Comparison of ENCODE assay signal across 30 mouse cellular contexts in the genomic region with DNA sequence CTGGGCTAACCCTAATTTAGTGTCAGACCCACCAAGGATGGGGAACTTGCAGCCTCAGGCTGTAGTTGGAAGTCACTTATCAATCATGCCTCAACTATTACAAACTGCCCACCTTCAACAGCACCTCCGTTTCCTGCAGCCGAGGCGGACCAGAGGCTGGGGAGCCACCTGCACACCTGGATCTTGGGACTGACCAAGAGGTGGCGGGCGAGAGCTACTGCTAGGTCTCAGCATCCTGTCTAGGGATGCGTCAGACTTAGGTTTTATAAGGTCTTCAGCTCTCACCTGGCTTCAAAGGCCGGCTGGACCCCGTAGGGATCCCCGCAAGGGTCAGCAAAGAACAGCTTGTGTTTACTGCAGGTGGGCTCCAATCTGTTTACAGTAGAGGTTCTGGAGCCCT.
DNase-seq lines count a peak whose midpoint lies in the region; ATAC-seq and TF ChIP-seq lines count a peak whose summit lies in the region.
"Had no signal": no experiment of that assay in that cellular context is flagged by ENCODE, and none has a peak within 500 bp of the region (broad histone marks: within the 10 kb centered on the region; RNA-seq: fewer than 3 reads in every experiment).

No protein-coding gene starts in this region.

- ATAC-seq in lung, embryonic 14.5 days (ENCODE audit: insufficient read depth): no peak
- ATAC-seq: activated CD4-positive, CD25-positive, alpha-beta regulatory T cell, adult 4 months; forebrain, embryonic 16.5 days; midbrain, embryonic 13.5 days had no signal

- H3K27ac ChIP-seq in kidney, adult 2 months (ENCODE audit: insufficient read depth, low read depth, low read length): no peak overlapping the region
- H3K27ac ChIP-seq in lung, embryonic 14.5 days (ENCODE audit: low read depth): no peak overlapping the region
- no peak overlapping the region for H3K27ac ChIP-seq in ES-Bruce4 (ENCODE audit: insufficient read depth, low read length)
- H3K27ac ChIP-seq: embryonic facial prominence, embryonic 13.5 days; gastrocnemius, adult 2 months; hindbrain, embryonic 13.5 days; liver, embryonic 13.5 days; lung, embryonic 15.5 days; macrophage; midbrain, embryonic 13.5 days; neural tube, embryonic 15.5 days had no signal

- no peak for DNase-seq in kidney, adult 2 months
- DNase-seq in kidney, postnatal 36 days: no peak
- no peak for DNase-seq in lung, embryonic 14.5 days
- no peak for DNase-seq in lung, postnatal 10 days
- no peak for DNase-seq in brain, embryonic 14.5 days (ENCODE audit: low read depth)
- no peak for DNase-seq in right cerebral cortex, adult 2 months (ENCODE audit: low spot score in 2 of 2)
- DNase-seq: adrenal gland, adult 2 months; B cell, adult 2 months; cerebellum, adult 9-11 months; gastrocnemius, adult 2 months; gastrocnemius, postnatal 36 days; heart, adult 18-20 months; heart, postnatal 36 days; kidney, adult 18-20 months; liver, embryonic 13.5 days; retina, postnatal 1 day; right cerebral cortex, postnatal 4 days; thymus, adult 2 months; thymus, postnatal 36 days had no signal

- no peak for TF ChIP-seq EP300 in ES-Bruce4 (IDR thresholded peaks at IDR 0.05; ENCODE audit: insufficient read depth, low read depth, low read length)

- H3K9ac ChIP-seq in lung, embryonic 14.5 days: no peak overlapping the region
- no peak overlapping the region for H3K9ac ChIP-seq in ES-Bruce4 (ENCODE audit: low read depth, poor library complexity, severe bottlenecking)
- H3K9ac ChIP-seq: embryonic facial prominence, embryonic 13.5 days; hindbrain, embryonic 13.5 days; liver, embryonic 13.5 days; lung, embryonic 15.5 days; midbrain, embryonic 13.5 days; neural tube, embryonic 15.5 days had no signal

- 0 out of 2 replicates have a peak, but pooled peaks have one; percentile 18 for TF ChIP-seq CTCF in kidney, adult 2 months (conservative IDR thresholded peaks at IDR 0.05; ENCODE audit: insufficient read depth, insufficient read length, low read depth, low read length)
- peak; percentile 57 for TF ChIP-seq CTCF in lung, embryonic 14.5 days (IDR thresholded peaks at IDR 0.05; ENCODE audit: low read depth)
- peak; percentile 79 for TF ChIP-seq CTCF in ES-Bruce4 (IDR thresholded peaks at IDR 0.05; ENCODE audit: low read depth, low read length)
- 0 out of 2 replicates have a peak, but pooled peaks have one; percentile 20 for TF ChIP-seq CTCF in brain, embryonic 14.5 days (IDR thresholded peaks at IDR 0.05; ENCODE audit: borderline replicate concordance, extremely low read depth, insufficient read depth, insufficient read length)

- H3K27me3 ChIP-seq in kidney, adult 2 months (replicated peaks; ENCODE audit: control insufficient read depth, insufficient read depth, low read length): no peaks in the 10 kb centered on the region
- no peaks in the 10 kb centered on the region for H3K27me3 ChIP-seq in lung, embryonic 14.5 days (ENCODE audit: insufficient read depth, low read length)
- H3K27me3 ChIP-seq in ES-Bruce4 (ENCODE audit: control insufficient read depth, insufficient read depth, low read length, poor library complexity, severe bottlenecking): no peaks in the 10 kb centered on the region
- H3K27me3 ChIP-seq: CH12.LX; embryonic facial prominence, embryonic 13.5 days; hindbrain, embryonic 13.5 days; liver, embryonic 13.5 days; lung, embryonic 15.5 days; midbrain, embryonic 13.5 days; neural tube, embryonic 15.5 days had no signal

- no peak overlapping the region for H3K4me2 ChIP-seq in lung, embryonic 14.5 days
- H3K4me2 ChIP-seq: embryonic facial prominence, embryonic 13.5 days; heart, embryonic 11.5 days; hindbrain, embryonic 13.5 days; liver, embryonic 13.5 days; lung, embryonic 15.5 days; midbrain, embryonic 13.5 days; neural tube, embryonic 15.5 days had no signal

- peaks cover 1% of the 10 kb centered on the region; the same call in 1 of the 2 replicates for H3K36me3 ChIP-seq in kidney, adult 2 months (ENCODE audit: control insufficient read depth, insufficient read depth, low read length)
- H3K36me3 ChIP-seq in lung, embryonic 14.5 days (ENCODE audit: insufficient read depth): peaks cover 45% of the 10 kb centered on the region
- peaks cover 29% of the 10 kb centered on the region for H3K36me3 ChIP-seq in ES-Bruce4 (ENCODE audit: control insufficient read depth, insufficient read depth, low read length, poor library complexity, severe bottlenecking)

- WGBS in kidney, adult 2 months: 90% methylated on average over 9 of the region's 9 CpGs
- WGBS in lung, embryonic 14.5 days: 64% methylated on average over 9 of the region's 9 CpGs

- no peaks in the 10 kb centered on the region for H3K4me1 ChIP-seq in kidney, adult 2 months (ENCODE audit: control insufficient read depth, insufficient read depth, low read length)
- no peaks in the 10 kb centered on the region for H3K4me1 ChIP-seq in lung, embryonic 14.5 days (ENCODE audit: insufficient read depth)
- peaks cover under 1% of the 10 kb centered on the region for H3K4me1 ChIP-seq in ES-Bruce4 (ENCODE audit: control insufficient read depth, insufficient read depth, low read length)
- H3K4me1 ChIP-seq: liver, embryonic 13.5 days; lung, embryonic 15.5 days had no signal

- no peak overlapping the region for H3K4me3 ChIP-seq in kidney, adult 2 months (ENCODE audit: insufficient read depth, low read depth, low read length)
- H3K4me3 ChIP-seq in lung, embryonic 14.5 days (ENCODE audit: low read depth, low read length): no peak overlapping the region
- no peak overlapping the region for H3K4me3 ChIP-seq in ES-Bruce4 (ENCODE audit: low read depth, low read length)
- H3K4me3 ChIP-seq: embryonic facial prominence, embryonic 13.5 days; gastrocnemius, adult 2 months; hindbrain, embryonic 13.5 days; liver, embryonic 13.5 days; lung, embryonic 15.5 days; midbrain, embryonic 13.5 days; neural tube, embryonic 15.5 days had no signal

- TF ChIP-seq POLR2A in kidney, adult 2 months (IDR thresholded peaks at IDR 0.05; ENCODE audit: low read depth, low read length): no peak
- no peak for TF ChIP-seq POLR2A in ES-Bruce4 (IDR thresholded peaks at IDR 0.05; ENCODE audit: insufficient read depth, low read length)
- TF ChIP-seq POLR2A in brain, embryonic 14.5 days (IDR thresholded peaks at IDR 0.05; ENCODE audit: borderline replicate concordance, extremely low read depth, insufficient read depth, insufficient read length, poor library complexity, severe bottlenecking): no peak

- no peaks in the 10 kb centered on the region for H3K9me3 ChIP-seq in lung, embryonic 14.5 days (ENCODE audit: low read depth, low read length)
- no peaks in the 10 kb centered on the region for H3K9me3 ChIP-seq in ES-Bruce4 (replicated peaks; ENCODE audit: control insufficient read depth, insufficient read depth, low read length, poor library complexity, severe bottlenecking)
- H3K9me3 ChIP-seq: embryonic facial prominence, embryonic 13.5 days; hindbrain, embryonic 13.5 days; liver, embryonic 13.5 days; lung, embryonic 15.5 days; midbrain, embryonic 13.5 days; neural tube, embryonic 15.5 days had no signal

Comparison
In these comparisons a context has a peak if more than half of its experiments do, and no peak if none do; other contexts are left out.
1. CTCF ChIP-seq: peak in every context shown above with its lines; median percentile 79 in ES-Bruce4; 57 in lung, embryonic 14.5 days; 20 in brain, embryonic 14.5 days; 18 in kidney, adult 2 months.